Mouse (Mus musculus): ENCODE data around the gene Cnrip1. TPM values are rescaled to one million over a fixed set of nuclear protein-coding genes. Genes with fewer than 3 reads are reported as not detected.

The Cnrip1 gene
- total RNA-seq, 4 experiments from 2014 or later: 1.6 to 3.0 (median 1.8) TPM

GRCm38 (mm10) chr11:17106936-17107335, 55.5 kb downstream of the Cnrip1 start:
- DNase-seq (ENCODE audit: low spot score in 2 of 2): no peak

GRCm38 (mm10) chr11:17107359-17107758, 56.0 kb downstream of the Cnrip1 start:
- no peak for DNase-seq (ENCODE audit: low spot score in 2 of 2)

- DNase-seq (ENCODE audit: low spot score in 2 of 2): no peak
Observed at GRCm38 (mm10) chr11:17112419-17113090, 61.2 kb downstream of the Cnrip1 start.

DNA sequence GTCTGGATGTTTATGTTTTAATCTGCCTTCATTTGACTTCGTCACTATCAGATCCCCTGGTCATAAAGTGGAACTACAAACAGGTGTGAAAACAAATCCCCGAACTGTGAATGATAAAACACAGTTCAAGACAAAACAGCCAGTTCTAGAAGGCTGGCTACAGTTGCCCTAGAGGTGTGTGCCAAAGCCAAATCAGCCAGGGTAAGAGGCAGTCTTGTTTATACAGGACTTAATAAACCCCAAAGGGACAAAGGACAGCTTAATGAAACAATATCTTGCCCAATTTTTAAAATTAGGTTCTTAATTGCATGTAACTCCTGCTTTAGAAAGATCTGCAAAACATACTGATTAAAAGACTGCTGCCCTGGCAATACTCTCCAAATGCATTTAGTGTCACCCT, 75.0 kb downstream of the Cnrip1 start:
- no peak for DNase-seq (ENCODE audit: low spot score in 2 of 2)

Other genes with a start within 250 kb of the Cnrip1 start
- under 1 TPM in 2 of 4 experiments, not detected in 2; 0.13 to 0.36 TPM for gene Fbxo48, start 100.2 kb upstream of the Cnrip1 start, total RNA-seq (2022)
- 1 to 10 TPM in 2 of 4 experiments, under 1 TPM in 2; 0.56 to 1.3 (median 0.95) TPM for gene Plek, start 795 bp downstream of the Cnrip1 start, total RNA-seq (2022)
- gene Ppp3r1, start 107.7 kb downstream of the Cnrip1 start, total RNA-seq (2022): 100 to 1,000 TPM; 124 to 168 (median 143) TPM
- 1 to 10 TPM; 6.4 to 8.5 (median 6.8) TPM for gene Wdr92, start 130.5 kb downstream of the Cnrip1 start, total RNA-seq (2022)
- gene Pno1, start 160.0 kb downstream of the Cnrip1 start, total RNA-seq (2022): 10 to 100 TPM; 45.5 to 57.8 (median 53.1) TPM
- gene C1d, start 206.0 kb downstream of the Cnrip1 start, total RNA-seq (2022): 10 to 100 TPM; 31.1 to 37.9 (median 37.1) TPM

Measured in gastrocnemius, adult 8-10 months (tissue).